Mouse (Mus musculus) heart, postnatal 36 days (tissue): ENCODE measurements around the gene Epn1. TPM values are rescaled to one million over a fixed set of nuclear protein-coding genes. Genes with fewer than 3 reads are reported as not detected.

ENCODE experiments used
- DNase-seq, 2 experiments: peaks; one replicate each; pipeline ENCODE4 v3.0.0; 2021 to 2022
- intact Hi-C: fragments of 180-260 bp; cut with DNase I; formaldehyde crosslinking; loops from one replicate; pipeline ENCODE4 v1.15.1; 2025
- total RNA-seq, 2 experiments: library from RNA; stranded (reverse); gene quantifications; 2 replicates each; pipeline ENCODE4 v1.2.3; 2021

Gene Epn1
- total RNA-seq, 2 experiments from 2014 or later: 176 to 184 TPM

DNA sequence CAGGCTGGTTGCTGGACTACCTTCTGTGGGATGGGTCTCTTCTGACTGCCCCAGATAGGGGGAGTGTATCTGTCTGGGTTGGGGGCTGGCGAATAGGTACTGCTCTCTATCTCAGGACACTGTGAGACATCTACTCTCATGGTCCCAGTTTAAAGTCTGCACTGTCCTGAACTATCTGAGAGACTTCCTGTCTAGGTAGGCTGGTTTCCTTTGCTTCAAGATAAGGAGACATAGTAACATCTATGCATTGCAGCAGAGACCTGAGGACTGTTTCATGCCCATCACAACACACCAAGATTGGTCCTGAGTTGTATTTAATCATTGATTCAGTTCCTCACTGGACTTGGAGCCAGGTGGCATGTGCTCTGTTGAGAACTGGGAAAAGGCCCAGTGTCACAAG, 5.5 kb downstream of the Epn1 start:
- DNase-seq: no peak
- intact Hi-C loops: no loop called here

DNA sequence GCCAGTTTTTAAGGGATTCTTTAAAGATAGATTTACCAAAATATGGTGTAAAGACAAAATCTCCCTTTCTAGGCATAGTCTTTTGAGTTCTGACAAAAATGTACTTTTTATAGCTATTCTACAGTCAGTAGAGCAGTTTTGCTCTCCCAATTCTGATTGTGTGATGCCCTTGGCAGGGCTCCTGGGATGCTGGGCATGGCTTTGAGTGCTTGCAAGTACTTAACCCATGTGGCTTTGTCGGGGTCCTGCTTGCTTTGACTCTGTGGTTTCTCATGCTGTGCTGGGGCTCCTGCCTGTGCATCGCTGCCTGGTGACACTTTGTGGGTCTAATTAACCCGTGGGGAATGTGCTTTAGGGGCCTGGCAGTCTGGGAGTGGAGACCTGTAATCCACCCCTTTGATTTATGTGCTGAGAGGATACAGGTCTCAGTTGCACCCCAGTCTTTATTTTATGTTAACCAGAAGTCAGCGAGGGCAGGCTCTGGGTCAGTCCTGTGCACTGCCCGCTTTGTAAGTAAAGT, 6.9 kb downstream of the Epn1 start:
- intact Hi-C loops: no loop called here
- peak in 1 of 2 experiments; percentile 17 for DNase-seq

GRCm38 (mm10) chr7:5087886-5088285, 7.9 kb downstream of the Epn1 start:
- DNase-seq: no peak
- intact Hi-C loops: no loop called here

GRCm38 (mm10) chr7:5089853-5090252, 9.8 kb downstream of the Epn1 start:
- intact Hi-C loops: no loop called here
- no peak for DNase-seq

GRCm38 (mm10) chr7:5091008-5091728, 11.1 kb downstream of the Epn1 start:
- no peak for DNase-seq
- intact Hi-C loops: no loop called here

GRCm38 (mm10) chr7:5092381-5092780, 12.3 kb downstream of the Epn1 start:
- intact Hi-C loops: no loop called here
- DNase-seq: no peak

- DNase-seq: no peak
- intact Hi-C loops: no loop called here
These were observed 12.9 kb downstream of the Epn1 start for GRCm38 (mm10) chr7:5092831-5093510.

DNA sequence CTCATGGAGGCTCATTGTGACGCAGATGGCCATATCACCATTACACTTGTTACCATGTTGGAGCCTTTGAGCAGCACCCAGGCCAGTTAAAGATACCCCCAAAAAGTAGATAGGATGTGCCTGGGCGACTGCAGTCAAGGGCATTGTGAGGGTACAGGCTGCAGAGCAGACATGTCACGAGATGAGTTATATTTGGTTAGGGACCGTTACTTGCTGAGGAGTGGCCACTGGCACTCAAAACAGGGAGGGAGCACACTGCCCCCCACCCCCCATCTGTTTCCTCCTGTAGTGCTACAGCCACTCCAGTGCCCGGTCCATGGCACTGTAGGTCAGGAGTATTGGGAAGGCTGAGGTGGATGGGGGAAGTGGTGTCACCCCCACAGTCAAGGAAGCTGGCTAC, 18.7 kb downstream of the Epn1 start:
- intact Hi-C loops: no loop called here
- no peak for DNase-seq

DNA sequence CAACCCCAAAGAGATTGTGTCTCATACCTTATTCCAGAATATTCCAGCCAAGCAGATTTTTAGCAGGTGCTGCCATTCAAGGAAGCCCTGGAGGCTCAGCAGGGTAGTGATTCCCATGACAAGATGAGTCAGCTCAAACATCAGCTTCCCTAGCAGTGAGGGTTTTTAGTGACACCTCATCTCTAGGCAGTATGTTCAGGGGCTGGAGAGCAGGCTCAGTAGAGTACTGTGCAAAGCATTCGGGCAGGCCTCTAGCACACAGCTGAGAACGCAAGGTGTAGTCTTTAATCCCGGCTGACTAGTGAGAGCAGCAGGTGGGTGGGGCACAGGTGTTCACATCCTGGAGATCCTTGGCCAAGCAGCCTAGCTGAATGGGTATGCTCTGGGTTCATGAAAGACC, 19.8 kb downstream of the Epn1 start:
- intact Hi-C loops: no loop called here
- no peak for DNase-seq

DNA sequence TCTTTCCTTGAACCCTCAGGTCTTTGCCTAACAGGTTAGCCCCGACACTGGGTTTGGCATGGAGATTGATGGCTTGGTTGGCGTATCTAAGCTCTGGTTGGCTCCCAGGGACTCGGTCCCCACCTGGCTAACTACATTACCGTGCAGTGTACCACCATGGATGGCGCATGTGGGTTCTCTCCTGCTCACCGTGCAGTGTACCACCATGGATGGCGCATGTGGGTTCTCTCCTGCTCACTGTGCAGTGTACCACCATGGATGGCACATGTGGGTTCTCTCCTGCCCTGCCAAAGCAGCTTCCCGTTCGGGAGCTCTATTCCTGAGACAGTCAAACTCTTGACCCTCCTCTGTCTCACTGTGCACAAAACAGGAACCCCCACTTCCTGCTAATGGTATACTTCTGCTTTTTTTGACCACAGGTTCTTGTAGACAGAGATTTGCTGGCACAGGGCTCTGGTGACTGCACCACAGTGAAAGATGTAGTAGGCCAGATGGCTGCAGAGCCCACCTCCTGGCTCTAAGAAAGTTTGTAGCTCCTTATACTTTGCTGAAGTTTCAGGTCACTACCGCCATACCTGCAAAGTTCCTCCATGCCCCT, 21.1 kb downstream of the Epn1 start:
- DNase-seq: no peak
- intact Hi-C loops: no loop called here

DNA sequence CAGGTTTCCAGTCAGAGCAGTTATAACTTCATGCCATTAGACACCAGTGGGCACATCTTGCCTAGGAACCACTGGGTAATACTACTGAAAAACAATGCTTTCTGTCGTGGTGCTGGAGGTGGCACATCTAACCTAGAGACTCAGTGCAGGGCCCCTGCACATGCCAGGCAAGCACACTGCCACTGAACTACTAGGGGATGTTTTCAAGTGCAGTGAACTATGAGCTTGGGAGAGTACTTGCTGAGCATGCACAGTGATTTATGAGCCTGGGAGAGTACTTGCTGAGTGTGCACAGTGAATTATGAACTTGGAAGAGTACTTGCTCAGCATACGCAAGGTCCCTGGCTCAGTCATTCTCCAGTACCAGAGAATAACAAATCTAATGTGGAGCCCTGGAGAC, 22.5 kb downstream of the Epn1 start:
- no peak for DNase-seq
- intact Hi-C loops: no loop called here

GRCm38 (mm10) chr7:5108272-5108671, 28.2 kb downstream of the Epn1 start:
- no peak for DNase-seq
- intact Hi-C loops: no loop called here

GRCm38 (mm10) chr7:5109301-5109700, 29.3 kb downstream of the Epn1 start:
- DNase-seq: no peak
- intact Hi-C loops: no loop called here

- DNase-seq: no peak
- intact Hi-C loops: no loop called here
These were observed 32.7 kb downstream of the Epn1 start for GRCm38 (mm10) chr7:5112701-5113100.

- intact Hi-C loops: no loop called here
These were observed 36.8 kb downstream of the Epn1 start, which contains the start of gene Rfpl4 for GRCm38 (mm10) chr7:5116850-5117249. Rfpl4 (minus strand) TSS chr7:5116950.

DNA sequence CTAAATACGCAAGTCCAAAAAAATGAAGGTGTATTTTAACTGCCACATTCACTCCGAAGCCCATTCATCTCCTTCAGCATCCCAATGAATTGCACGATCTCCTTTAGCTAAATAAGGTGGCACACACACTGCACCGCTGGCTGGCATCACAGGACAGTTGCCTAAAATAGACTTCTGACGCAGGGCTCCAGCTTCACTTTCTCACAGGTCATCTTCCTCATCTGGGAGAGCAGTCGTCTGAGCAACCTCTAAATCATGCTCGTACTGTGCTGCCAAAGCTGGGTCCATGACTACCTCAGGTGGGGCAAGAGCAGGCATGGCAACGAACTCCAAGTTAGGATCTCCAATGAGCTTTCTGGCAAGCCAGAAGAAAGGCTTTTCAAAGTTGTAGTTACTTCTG, 45.0 kb downstream of the Epn1 start:
- intact Hi-C loops: loop anchor here (5.0 kb wide), 2 partner anchors 43 to 63 kb away; partner anchors contain the start of genes Epn1 and U2af2
- DNase-seq: peak; percentile 9 to 14

More at GRCm38 (mm10) chr7:5116850-5117249, 36.8 kb downstream of the Epn1 start, which contains the start of gene Rfpl4:
- no peak for DNase-seq

DNA sequence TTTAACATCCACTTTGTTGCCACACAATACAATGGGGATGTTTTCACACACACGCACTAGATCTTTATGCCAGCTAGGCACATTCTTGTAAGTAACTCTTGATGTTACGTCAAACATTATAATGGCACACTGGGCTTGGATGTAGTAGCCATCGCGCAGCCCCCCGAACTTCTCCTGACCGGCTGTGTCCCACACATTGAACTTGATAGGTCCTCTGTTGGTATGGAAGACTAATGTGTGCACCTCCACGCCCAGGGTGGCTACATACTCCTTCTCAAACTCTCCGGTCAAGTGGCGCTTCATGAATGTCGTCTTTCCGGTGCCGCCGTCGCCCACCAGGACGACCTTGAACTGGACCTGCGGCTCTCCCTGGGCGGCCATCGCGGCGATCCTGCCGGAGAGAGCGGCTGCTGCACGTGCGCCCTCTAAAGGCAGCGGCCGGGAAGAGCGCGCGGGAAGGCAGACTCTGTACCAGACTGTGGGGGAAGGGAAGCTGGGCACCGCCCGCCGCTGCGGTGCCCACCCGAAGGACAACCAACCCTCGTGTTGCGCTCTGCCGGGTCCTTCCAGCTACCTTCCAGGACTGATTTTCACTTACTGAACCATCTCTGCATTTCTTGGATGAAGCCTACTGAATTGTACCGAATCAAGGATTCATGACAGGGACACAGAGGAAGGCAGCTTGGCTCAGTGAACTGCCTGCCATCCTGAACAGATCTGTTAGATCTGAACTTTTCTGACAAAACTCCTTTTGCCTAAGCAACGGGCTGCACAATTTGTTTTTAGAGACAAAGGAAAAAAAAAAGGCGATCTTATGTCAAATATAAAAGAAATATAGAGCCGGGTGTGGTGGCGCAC, 45.7 kb downstream of the Epn1 start, which contains the start of gene Rasl2-9:
Gene Rasl2-9 (minus strand): TSS at position 402 of the 858 bp plus-strand sequence.
- intact Hi-C loops: loop anchor here (5.0 kb wide), 2 partner anchors 43 to 63 kb away; partner anchors contain the start of genes Epn1 and U2af2
- DNase-seq: peak; percentile 84 to 86
